Mouse (Mus musculus) layer of hippocampus, postnatal 25 days (tissue): ENCODE data around the gene Mxra8. TPM values are rescaled to one million over a fixed set of nuclear protein-coding genes. Genes with fewer than 3 reads are reported as not detected.
A peak's percentile ranks its signal among the peaks of the same experiment; 100 is the strongest.

Experiments used
- DNase-seq, 2 experiments: peaks; one replicate each; pipeline ENCODE4 v3.0.0; 2022; ENCODE audit warnings: mixed read lengths in 2 of 2, low spot score in 1 of 2; ENCODE audit errors: extremely low spot score in 1 of 2
- total RNA-seq, 2 experiments: library from RNA; stranded (reverse); gene quantifications; 2 replicates each; pipeline ENCODE4 v1.2.3; 2021

Gene Mxra8
- total RNA-seq, 2 experiments from 2014 or later, result 7.5 to 7.7 TPM

DNA sequence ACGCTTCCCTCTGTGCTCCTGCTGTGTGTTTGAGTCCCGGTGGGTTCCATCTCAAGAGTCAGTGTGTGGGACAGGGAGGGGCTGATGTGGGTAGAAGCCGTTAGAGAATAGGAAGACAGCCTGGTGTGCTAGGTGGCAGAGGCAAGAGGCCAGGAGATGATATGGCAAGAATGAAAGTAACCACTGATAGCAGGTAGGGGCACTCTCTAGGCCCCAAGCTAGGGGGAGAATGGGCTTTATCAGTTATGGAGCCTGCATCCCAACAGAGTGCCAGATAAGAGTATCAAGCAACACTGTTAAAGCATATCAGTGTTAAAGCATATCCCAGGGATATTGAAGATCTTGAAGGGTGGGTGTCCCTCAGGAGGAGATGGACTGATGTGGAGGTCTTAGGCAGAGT, 17.4 kb downstream of the Mxra8 start:
- DNase-seq, result no peak

DNA sequence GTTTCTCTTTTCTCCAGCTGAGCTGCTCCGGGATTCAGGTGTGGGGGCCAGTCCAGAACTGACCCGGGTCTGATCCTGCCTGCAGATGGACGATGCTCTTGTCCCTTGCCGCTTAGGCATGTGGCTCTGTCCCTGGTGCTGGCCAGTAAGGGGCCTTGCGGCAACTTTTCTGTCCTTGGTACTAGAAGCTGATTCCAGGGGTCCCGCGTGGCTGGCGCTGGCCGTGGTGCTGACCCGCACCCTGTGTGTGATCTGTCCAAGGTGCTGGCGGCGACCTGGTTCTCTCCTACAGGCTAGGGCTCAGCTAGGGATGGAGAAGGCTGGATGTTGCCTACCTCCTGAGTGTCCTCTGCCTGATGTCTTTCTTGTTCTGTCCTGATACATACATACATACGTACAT, 19.8 kb downstream of the Mxra8 start:
- DNase-seq, result no peak

DNA sequence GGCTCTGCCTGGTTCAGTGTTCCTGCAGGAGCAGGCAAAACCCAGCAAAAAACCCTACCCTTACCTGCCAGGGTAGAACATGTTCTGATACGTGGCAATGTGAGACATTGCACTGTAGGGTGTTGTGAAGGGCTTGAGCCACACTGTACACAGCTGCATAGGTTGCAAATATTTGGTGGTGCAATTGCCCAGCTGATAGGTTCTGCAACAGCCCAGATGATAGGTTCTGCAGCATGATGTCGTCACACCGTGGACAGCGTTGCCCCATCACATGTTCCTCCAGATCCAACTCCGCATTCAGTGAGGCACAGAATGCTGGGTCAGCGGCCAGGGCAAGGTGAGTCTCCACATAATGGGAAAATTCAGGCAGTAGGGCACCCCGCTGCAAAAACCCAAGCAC, 22.3 kb downstream of the Mxra8 start:
- no peak for DNase-seq

DNA sequence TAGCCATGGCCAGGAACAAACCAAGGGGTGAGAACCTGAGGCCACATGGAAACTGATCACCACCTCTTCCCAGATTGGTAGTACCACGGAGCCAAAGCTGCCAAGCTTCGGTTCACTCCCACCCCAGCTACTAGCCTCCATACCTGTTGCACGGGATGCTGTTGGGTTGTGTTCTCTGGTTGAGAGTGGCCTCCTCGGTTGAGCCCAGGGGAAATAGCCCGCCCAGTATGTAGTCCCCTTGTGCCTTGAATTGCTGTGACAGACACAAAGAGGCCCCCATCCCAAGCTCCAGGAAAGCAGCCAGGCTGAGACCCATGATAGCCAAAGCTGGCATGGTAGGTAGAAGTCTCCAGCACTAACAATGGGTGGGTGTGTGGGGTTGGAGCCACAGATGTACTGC, 23.5 kb downstream of the Mxra8 start, which contains the start of gene Tas1r3:
Tas1r3 (minus strand) TSS at position 362 of the 400 bp plus-strand sequence.
- DNase-seq, result no peak

DNA sequence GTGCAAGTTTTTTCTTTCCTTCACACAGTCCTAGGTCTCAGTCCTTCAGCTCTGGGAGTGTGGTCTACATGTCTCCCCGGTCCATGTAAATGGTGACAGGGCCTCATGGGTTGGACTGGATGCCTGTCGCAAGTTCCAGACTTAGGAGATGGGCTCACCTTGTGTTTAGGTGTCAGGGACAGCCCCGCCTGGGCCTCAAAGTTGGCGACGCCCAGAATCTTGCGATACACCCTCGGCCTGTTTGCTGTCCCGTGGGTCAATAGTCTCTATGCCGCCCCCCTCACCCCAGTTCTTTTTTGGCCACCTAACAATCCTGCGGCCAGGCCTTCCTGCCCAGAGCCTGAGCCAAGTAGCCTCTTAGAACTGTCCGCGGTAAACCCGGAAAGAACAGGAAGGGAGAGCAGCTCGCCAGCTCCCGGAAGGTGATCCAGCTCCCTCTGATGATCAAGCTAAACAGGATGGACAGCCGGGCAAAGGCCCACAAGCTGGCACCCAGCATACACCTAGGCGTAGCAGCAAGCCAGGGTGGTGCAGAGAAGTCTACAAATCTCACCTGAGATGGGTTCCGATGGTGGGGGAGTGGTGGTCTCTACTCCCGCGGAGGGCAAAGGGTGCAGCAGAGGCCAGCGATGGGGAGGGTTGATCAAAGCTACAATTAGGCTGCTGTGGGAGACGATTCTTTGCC, 29.3 kb downstream of the Mxra8 start:
- DNase-seq, result no peak

DNA sequence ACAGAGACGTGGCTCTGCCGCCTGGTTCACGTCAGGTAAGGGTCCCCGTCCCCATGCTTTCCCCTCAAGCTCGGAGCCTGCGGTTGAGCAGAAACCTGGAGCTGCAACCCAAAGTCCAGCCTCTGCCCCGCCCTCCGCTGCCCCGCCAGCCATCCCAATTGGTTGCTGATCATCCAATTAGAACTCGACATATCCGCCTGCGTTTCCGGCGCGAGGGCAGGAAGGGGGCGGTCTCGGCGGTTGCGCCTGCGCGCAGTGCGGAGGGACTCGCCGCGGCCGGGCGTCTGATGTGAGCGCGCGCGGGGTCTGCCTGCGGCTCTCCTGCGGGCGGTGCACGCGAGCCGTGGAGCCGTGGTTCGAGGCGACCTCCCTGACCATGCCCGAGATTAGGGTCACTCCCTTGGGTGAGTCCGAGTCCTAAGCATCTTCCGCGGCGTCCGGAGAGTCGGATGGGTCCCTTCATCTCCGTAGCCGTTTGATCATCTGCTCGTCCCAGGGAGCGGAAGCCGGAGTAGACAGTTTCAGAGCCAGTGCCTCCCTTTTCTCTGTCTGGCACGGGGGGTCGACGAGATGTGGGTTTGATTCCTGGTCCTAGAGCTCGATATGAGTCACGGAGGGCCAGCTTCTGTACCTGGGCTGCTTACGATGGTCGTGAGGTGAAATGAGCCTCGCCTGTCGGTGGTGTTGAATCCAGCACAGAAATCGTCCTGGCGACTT, 30.0 kb downstream of the Mxra8 start, which contains the start of the genes Cptp and Ints11:
Cptp (minus strand) TSS at position 124 of the 717 bp plus-strand sequence.
Ints11 (plus strand) TSS at position 230 of the 717 bp plus-strand sequence.
- DNase-seq, result peak; percentile 89 to 90

DNA sequence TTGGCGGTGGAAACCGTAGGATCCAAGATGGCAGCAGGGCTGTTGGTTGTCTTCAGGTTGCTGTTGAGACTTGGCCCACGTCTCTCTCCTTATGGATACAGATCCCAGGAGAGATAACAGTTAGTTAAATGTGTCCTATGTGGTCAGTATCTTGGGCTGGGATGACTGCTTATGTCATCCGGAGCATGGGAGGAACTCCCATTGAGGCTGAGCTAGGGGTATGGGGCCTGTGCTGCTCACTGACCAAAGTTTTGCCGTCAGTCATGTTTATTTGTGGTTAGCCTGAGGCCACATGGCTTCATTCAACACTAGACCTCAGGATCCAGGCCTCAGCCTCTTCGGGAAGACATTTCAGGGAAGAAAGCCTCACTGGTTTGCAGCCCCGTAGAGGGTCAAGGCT, 31.9 kb downstream of the Mxra8 start:
- DNase-seq, result no peak

DNA sequence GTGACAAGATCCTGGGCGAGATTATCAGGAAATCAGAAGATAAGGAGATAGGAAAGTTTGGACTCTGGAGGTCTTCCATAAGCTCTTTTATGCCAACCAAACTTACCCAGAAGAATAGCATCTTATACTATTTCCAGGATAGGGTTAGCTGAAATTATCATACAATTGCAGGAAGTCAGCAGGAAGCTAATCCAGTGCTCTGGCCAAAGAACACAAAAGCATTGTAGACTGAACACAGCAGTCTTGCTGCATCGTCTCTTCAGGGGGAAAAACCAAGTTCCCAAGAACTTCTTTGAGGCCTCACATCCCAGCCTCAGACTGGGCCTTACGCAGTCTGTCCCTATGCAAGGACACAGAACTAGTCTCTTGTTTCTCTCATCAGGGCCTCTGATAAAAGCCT, 44.1 kb downstream of the Mxra8 start:
- DNase-seq, result no peak

DNA sequence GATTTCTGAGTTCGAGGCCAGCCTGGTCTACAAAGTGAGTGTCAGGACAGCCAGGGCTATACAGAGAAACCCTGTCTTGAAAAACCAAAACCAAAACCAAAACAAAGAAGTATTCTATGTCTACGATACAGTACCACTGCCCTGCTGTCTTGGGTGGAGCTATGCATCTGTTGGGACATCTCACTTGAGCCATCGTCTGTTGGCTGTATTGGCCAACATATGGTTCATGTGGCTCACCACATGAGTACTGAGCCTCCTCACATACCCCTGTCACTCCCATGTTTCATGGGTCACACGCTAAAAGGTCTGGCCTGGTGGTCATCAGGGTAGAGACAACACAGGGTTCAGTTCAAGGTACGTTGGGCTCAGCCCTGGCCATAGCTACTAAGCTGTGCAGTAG, 46.9 kb downstream of the Mxra8 start:
- DNase-seq, result no peak

DNA sequence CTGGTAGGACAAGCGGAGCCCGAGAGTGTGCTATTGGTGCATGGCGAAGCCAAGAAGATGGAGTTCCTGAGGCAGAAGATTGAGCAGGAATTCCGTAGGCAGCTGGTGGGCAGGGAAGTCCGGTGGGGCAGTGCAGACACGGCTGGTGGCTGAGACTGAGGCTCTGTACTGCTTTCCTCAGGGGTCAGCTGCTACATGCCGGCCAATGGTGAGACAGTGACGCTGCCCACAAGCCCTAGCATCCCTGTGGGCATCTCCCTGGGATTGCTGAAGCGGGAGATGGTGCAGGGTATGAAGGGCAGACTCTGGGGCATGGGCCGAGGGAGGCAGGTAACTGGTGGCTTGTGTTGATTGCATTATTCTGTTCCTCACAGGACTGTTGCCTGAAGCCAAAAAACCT, 48.2 kb downstream of the Mxra8 start:
- DNase-seq, result no peak

DNA sequence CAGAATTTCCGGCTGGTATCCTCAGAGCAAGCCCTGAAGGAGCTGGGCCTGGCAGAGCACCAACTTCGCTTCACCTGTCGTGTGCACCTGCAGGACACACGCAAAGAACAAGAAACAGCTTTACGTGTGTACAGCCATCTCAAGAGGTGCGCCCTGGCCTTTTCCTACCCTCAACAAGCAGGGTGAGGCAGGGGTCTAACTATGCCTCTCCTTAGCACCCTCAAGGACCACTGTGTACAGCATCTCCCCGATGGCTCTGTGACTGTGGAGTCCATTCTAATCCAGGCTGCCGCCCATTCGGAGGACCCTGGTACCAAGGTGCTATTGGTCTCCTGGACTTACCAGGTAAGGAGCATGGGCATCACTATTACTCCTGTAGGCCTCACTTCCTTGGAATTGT, 48.7 kb downstream of the Mxra8 start:
- DNase-seq, result peak in 1 of 2 experiments; percentile 5

DNA sequence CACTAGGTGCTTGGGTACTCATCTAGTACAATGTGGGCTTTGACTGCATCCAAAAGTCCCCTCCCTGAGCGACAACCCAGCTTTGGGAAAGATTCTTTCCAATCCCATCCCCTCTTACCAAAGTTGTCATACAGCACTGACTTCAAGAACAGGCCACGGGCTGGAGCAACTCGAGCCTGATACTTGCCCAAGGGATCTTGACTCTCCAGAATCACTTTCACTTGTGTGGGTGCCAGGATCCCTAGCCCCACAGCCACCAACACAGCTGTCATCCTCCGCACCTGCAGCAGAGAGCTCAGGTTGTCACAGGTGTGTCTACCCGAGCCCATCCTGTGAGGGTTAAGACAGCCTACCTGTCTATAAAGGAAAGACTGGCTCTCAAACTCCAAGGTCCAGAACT, 49.8 kb downstream of the Mxra8 start:
- DNase-seq, result peak in 1 of 2 experiments; percentile 3

DNA sequence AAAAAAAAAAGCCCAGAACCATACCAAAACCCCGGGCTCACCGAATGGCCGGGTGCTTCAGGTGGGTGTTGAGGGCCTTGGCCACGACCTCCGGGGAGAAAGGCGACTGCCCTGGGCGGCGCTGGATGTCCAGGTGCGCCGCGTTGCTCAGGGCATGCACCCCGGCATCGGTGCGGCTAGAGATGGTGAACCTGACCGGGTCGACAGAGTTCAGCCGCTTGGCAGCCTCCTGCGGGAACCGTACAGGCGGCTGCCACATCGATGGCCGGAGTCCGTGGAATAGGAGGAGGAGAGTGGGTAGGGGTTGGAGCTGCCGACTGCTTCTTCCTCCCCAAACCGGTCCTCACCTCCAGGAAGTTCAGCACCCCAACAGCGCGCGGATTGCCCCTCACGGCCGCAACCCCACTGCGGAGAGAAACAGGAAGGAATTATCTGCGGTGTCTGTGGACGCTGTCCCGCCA, 51.6 kb downstream of the Mxra8 start:
- no peak for DNase-seq

DNA sequence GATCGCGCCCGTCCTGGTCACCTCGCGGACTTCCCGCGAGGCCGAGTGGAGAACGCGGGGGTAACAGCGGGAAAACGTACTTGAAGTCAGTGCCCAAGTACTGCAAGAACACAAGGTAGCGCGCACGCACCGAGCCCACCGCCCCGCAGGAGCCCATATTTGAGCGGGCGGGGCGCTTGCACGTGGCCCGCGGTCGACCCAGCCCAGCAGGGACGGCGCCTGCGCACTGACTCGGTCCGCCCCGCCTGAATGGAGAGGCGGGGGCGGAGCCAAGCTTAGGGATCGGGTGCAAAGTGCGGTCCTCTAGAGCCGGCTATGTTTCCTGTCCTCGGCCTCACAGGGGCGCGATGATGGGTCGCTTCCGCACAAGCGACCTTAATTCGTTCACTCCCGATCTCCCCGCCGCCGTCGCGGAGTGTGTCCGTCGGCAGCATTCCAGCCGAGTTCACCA, 52.1 kb downstream of the Mxra8 start, which contains the start of the genes Pusl1 and Acap3:
Pusl1 (minus strand) TSS at position 231 of the 451 bp plus-strand sequence.
Acap3 (plus strand) TSS at position 272 of the 451 bp plus-strand sequence.
- peak; percentile 93 to 95 for DNase-seq

DNA sequence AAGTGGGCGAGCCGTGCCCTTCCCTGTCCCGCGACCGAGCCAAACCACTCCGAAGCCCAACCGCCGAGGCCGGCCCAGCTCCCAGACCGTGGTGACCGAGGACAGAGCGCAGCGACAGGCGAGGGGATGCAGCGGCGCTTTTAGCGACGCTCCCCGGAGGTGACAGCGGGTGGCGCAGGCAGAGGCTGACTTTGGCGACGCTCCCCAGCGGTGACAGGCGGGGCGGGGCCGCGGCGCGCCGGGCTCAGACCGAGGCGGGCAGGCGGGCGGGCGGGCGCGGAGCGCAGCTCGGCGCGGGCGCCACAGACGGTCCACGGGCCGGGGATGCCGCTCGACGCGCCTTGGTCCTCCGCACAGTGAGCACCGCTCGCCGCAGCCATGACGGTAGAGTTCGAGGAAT, 52.5 kb downstream of the Mxra8 start:
- DNase-seq, result peak in 1 of 2 experiments; percentile 75

DNA sequence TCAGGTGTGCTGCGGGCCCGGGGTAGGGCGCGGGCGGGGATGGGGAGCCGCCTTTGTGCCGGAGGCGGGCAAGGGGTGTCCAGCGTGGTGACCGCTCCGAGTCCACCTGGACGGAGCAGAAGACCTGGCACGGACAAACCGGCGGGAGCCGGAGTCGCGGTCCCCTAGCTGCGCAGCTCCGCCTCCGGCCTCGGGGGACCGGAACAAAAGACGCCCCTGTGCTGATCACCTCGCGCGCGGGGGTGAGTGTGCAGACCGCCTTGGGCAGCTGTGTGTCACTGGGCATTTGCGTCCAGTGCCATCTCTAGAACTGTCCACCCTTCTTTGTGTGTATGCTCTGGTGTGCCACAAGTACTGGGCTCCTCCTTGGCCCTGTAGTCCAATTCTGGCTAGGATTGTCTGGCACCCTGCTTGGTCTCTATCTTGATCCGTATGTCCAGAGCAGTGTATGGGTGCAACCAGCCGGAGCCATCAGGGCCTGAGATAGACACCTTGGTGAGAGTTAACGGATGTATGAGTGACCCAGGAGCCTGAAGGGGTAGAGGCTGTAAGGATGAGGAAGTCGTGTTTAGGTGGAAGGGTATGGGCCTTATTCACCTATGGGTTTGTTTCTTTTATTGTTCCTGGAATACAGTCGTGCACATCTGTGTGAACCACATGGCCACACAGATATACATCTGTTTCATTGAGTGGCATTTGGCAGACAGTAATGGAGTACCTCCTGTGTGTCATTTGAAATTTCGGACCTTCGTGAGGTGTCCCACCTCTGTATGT, 53.1 kb downstream of the Mxra8 start:
- DNase-seq, result peak in 1 of 2 experiments; percentile 19

DNA sequence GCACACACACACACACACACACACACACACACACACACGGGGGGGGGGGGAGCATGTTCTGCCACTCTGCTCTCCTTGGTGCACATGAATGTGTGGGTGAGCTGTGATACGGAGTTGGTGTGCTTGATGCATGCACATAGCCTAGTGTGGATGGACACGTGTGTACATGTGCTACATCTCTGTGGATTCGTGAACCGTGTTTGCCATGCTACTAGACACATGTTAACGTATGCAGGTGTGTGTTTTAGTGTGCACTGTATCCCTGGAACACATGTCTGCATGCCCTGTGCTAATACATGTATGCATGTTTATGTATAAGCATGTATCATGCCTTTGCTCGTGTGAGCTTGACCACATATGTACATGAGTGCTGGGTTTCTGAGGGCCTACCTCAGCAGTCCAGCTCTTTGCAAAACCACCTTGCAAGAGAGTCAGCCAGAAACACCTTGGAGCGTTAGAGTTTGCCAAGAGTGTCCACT, 53.8 kb downstream of the Mxra8 start:
- no peak for DNase-seq
